Mouse (Mus musculus): ENCODE measurements around the gene B3galt6. TPM values are rescaled to one million over a fixed set of nuclear protein-coding genes. Genes with fewer than 3 reads are reported as not detected.

B3galt6 gene
- polyA plus RNA-seq, 1 experiment from 2014 or later, result 18.8 TPM

GRCm38 (mm10) chr4:156028580-156028979 is 36.1 kb upstream of the B3galt6 start:
- ATAC-seq (ENCODE audit: low FRiP score), result no peak
- 90% methylated on average over 7 of the region's 7 CpGs for WGBS

GRCm38 (mm10) chr4:156026013-156026412 is 33.6 kb upstream of the B3galt6 start, which contains the start of gene Tnfrsf18:
Tnfrsf18 (plus strand) TSS chr4:156026164.
- WGBS, result 78% methylated on average over 4 of the region's 4 CpGs
- ATAC-seq (ENCODE audit: low FRiP score), result no peak

More at GRCm38 (mm10) chr4:156028580-156028979, 36.1 kb upstream of the B3galt6 start:
- Histone ChIP-seq H3K4me2 (no peak overlapping the region), H3K27ac (ENCODE audit: low read depth, low read length) (no peak overlapping the region), H3K27me3 (ENCODE audit: control insufficient read depth, insufficient read depth, low read length) (no peaks in the 10 kb centered on the region), H3K9ac (ENCODE audit: low read length) (no peak overlapping the region), H3K36me3 (ENCODE audit: control insufficient read depth, insufficient read depth, low read length) (no peaks in the 10 kb centered on the region; the same call in 1 of the 2 replicates), H3K4me3 (ENCODE audit: low read depth, low read length) (no peak overlapping the region), H3K4me1 (ENCODE audit: control insufficient read depth, insufficient read depth, low read length) (peaks cover 18% of the 10 kb centered on the region), H3K9me3 (ENCODE audit: control insufficient read depth, low read length) (no peaks in the 10 kb centered on the region)
- no peak for DNase-seq (ENCODE audit: low spot score, missing footprints)

DNA sequence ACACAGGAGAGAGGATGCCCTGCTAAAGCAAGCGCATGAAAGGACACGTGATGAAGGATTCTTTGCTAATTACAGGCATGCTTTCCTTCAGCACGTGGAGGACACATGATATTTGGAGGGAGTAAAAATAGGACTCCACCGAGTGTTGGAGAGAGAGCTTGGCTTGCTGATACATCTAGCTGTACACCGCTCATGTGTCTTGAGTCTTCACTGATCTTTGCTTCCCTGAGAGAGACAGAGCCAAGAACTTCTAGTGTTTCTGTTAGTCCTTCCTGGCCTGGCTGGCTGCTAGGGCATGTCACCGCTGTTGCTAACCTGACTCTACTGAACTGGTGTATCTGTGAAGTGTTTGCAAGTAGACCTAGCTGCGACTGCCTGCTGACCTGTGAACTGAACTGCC is 31.7 kb upstream of the B3galt6 start:
- no peaks in the 10 kb centered on the region; the same call in 1 of the 2 replicates for H3K36me3 ChIP-seq (ENCODE audit: control insufficient read depth, insufficient read depth, low read length)
- ATAC-seq (ENCODE audit: low FRiP score), result no peak

More at GRCm38 (mm10) chr4:156026013-156026412, 33.6 kb upstream of the B3galt6 start, which contains the start of gene Tnfrsf18:
- H3K4me1 ChIP-seq (ENCODE audit: control insufficient read depth, insufficient read depth, low read length), result peaks cover 7% of the 10 kb centered on the region
- no peak within 1 kb of the TSS for H3K4me3 ChIP-seq (ENCODE audit: low read depth, low read length)
- no peaks in the 10 kb centered on the region for H3K9me3 ChIP-seq (ENCODE audit: control insufficient read depth, low read length)
- no peak for DNase-seq (ENCODE audit: low spot score, missing footprints)
- H3K27me3 ChIP-seq (ENCODE audit: control insufficient read depth, insufficient read depth, low read length), result no peaks in the 10 kb centered on the region
- H3K4me2 ChIP-seq, result no peak within 1 kb of the TSS
- no peak within 1 kb of the TSS for H3K9ac ChIP-seq (ENCODE audit: low read length)
- no peak within 1 kb of the TSS for H3K27ac ChIP-seq (ENCODE audit: low read depth, low read length)
- no peaks in the 10 kb centered on the region; the same call in 1 of the 2 replicates for H3K36me3 ChIP-seq (ENCODE audit: control insufficient read depth, insufficient read depth, low read length)

GRCm38 (mm10) chr4:156023520-156023919 is 31.1 kb upstream of the B3galt6 start:
- H3K27me3 ChIP-seq (ENCODE audit: control insufficient read depth, insufficient read depth, low read length), result no peaks in the 10 kb centered on the region
- H3K9me3 ChIP-seq (ENCODE audit: control insufficient read depth, low read length), result no peaks in the 10 kb centered on the region
- no peaks in the 10 kb centered on the region; the same call in 1 of the 2 replicates for H3K36me3 ChIP-seq (ENCODE audit: control insufficient read depth, insufficient read depth, low read length)
- no peak overlapping the region for H3K27ac ChIP-seq (ENCODE audit: low read depth, low read length)
- no peak overlapping the region for H3K4me3 ChIP-seq (ENCODE audit: low read depth, low read length)
- no peaks in the 10 kb centered on the region for H3K4me1 ChIP-seq (ENCODE audit: control insufficient read depth, insufficient read depth, low read length)
- ATAC-seq (ENCODE audit: low FRiP score) (no peak), DNase-seq (ENCODE audit: low spot score, missing footprints) (no peak)
- H3K4me2 ChIP-seq, result no peak overlapping the region
- H3K9ac ChIP-seq (ENCODE audit: low read length), result no peak overlapping the region
- WGBS, result 83% methylated on average over 9 of the region's 9 CpGs

More for the DNA sequence above, 31.7 kb upstream of the B3galt6 start:
- DNase-seq (ENCODE audit: low spot score, missing footprints), result no peak
- Histone ChIP-seq H3K27me3 (ENCODE audit: control insufficient read depth, insufficient read depth, low read length) (no peaks in the 10 kb centered on the region), H3K9ac (ENCODE audit: low read length) (no peak overlapping the region), H3K4me2 (no peak overlapping the region), H3K9me3 (ENCODE audit: control insufficient read depth, low read length) (no peaks in the 10 kb centered on the region), H3K27ac (ENCODE audit: low read depth, low read length) (no peak overlapping the region), H3K4me1 (ENCODE audit: control insufficient read depth, insufficient read depth, low read length) (no peaks in the 10 kb centered on the region), H3K4me3 (ENCODE audit: low read depth, low read length) (no peak overlapping the region)
- WGBS, result 95% methylated on average over 7 of the region's 7 CpGs

DNA sequence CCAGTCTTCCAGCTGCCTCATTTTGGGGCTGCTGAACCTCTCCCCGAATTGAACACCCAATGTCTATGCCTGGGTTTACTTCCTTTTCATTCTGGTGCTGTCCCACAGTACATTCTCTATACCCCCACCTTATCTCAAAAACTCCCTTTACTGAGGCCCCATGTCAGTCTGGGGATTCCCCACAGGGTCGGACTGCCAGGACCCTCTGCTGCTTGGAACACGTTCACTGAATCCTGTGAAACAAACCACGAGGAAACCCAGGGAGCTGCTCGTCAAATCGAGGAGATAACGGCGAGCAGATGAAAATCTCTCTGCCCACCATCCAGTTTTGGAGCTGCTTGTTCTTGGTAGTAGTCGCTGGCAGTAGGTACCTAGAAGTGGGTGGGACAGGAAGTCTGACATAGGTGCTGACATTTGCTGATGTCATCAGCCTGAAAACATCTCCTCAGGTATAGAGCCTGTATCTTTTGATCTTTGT is 29.5 kb upstream of the B3galt6 start:
- Histone ChIP-seq H3K4me2 (no peak overlapping the region), H3K9ac (ENCODE audit: low read length) (no peak overlapping the region), H3K4me1 (ENCODE audit: control insufficient read depth, insufficient read depth, low read length) (no peaks in the 10 kb centered on the region), H3K36me3 (ENCODE audit: control insufficient read depth, insufficient read depth, low read length) (no peaks in the 10 kb centered on the region), H3K27me3 (ENCODE audit: control insufficient read depth, insufficient read depth, low read length) (no peaks in the 10 kb centered on the region), H3K4me3 (ENCODE audit: low read depth, low read length) (no peak overlapping the region), H3K9me3 (ENCODE audit: control insufficient read depth, low read length) (no peaks in the 10 kb centered on the region), H3K27ac (ENCODE audit: low read depth, low read length) (no peak overlapping the region)
- ATAC-seq (ENCODE audit: low FRiP score) (no peak), DNase-seq (ENCODE audit: low spot score, missing footprints) (no peak)
- 87% methylated on average over 9 of the region's 9 CpGs for WGBS

GRCm38 (mm10) chr4:156021381-156021780 is 28.9 kb upstream of the B3galt6 start:
- no peak for ATAC-seq (ENCODE audit: low FRiP score)
- Histone ChIP-seq H3K27me3 (ENCODE audit: control insufficient read depth, insufficient read depth, low read length) (no peaks in the 10 kb centered on the region), H3K9ac (ENCODE audit: low read length) (no peak overlapping the region), H3K27ac (ENCODE audit: low read depth, low read length) (no peak overlapping the region), H3K4me1 (ENCODE audit: control insufficient read depth, insufficient read depth, low read length) (no peaks in the 10 kb centered on the region), H3K36me3 (ENCODE audit: control insufficient read depth, insufficient read depth, low read length) (no peaks in the 10 kb centered on the region), H3K4me3 (ENCODE audit: low read depth, low read length) (no peak overlapping the region), H3K4me2 (no peak overlapping the region), H3K9me3 (ENCODE audit: control insufficient read depth, low read length) (no peaks in the 10 kb centered on the region)
- whole genome bisulfite sequencing, result 84% methylated on average over 3 of the region's 3 CpGs
- DNase-seq (ENCODE audit: low spot score, missing footprints), result no peak

DNA sequence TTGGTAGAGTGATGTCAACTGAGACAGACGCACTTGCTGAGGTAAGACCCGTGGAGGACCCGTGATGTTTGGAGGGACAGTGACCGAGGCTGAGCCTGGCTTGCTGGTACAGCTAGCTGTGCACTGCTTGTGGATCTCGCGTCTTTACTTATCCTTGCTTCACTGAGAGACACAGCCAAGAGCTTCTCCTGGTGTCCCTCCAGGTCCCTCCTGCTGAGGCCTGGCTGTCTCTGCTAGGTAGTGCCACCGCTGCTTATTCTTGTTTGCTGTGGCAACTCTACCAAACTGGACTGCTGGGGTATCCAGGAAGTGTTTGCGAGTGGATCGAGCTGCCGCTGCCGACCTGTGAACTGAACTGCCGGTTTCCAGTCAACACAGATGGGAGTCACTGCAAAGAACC is 27.3 kb upstream of the B3galt6 start:
- Histone ChIP-seq H3K9me3 (ENCODE audit: control insufficient read depth, low read length) (no peaks in the 10 kb centered on the region), H3K27me3 (ENCODE audit: control insufficient read depth, insufficient read depth, low read length) (no peaks in the 10 kb centered on the region), H3K4me2 (no peak overlapping the region), H3K27ac (ENCODE audit: low read depth, low read length) (no peak overlapping the region), H3K9ac (ENCODE audit: low read length) (no peak overlapping the region), H3K36me3 (ENCODE audit: control insufficient read depth, insufficient read depth, low read length) (no peaks in the 10 kb centered on the region), H3K4me3 (ENCODE audit: low read depth, low read length) (no peak overlapping the region), H3K4me1 (ENCODE audit: control insufficient read depth, insufficient read depth, low read length) (no peaks in the 10 kb centered on the region)
- WGBS, result 89% methylated on average over 12 of the region's 12 CpGs
- ATAC-seq (ENCODE audit: low FRiP score) (no peak), DNase-seq (ENCODE audit: low spot score, missing footprints) (no peak)

DNA sequence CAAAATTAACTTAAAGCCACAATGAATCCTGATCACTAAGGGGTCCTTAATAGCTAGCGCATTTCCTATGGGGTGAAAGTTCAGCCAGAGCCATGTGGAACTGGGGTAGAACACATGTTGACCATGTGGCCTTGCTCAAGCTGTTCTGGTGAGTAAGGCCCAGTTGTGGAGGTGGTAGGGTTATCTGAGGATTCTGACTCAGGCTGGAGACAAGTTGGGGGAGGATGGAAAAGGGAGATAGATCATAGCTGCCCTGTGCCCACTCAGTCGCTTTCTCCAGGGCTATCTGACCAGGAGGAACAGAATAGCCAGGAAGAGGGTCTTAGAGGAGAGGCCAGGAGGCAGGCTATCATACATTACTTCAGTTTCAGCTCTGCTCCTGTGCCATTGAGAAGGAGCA is 22.0 kb upstream of the B3galt6 start:
- no peak overlapping the region for H3K9ac ChIP-seq (ENCODE audit: low read length)
- WGBS, result 99% methylated on average over 2 of the region's 2 CpGs
- ATAC-seq (ENCODE audit: low FRiP score), result no peak
- H3K27ac ChIP-seq (ENCODE audit: low read depth, low read length), result no peak overlapping the region
- peaks cover 12% of the 10 kb centered on the region; the same call in 1 of the 2 replicates for H3K36me3 ChIP-seq (ENCODE audit: control insufficient read depth, insufficient read depth, low read length)
- no peaks in the 10 kb centered on the region for H3K9me3 ChIP-seq (ENCODE audit: control insufficient read depth, low read length)
- H3K4me1 ChIP-seq (ENCODE audit: control insufficient read depth, insufficient read depth, low read length), result no peaks in the 10 kb centered on the region
- H3K4me2 ChIP-seq, result no peak overlapping the region
- DNase-seq (ENCODE audit: low spot score, missing footprints), result no peak
- H3K4me3 ChIP-seq (ENCODE audit: low read depth, low read length), result no peak overlapping the region
- H3K27me3 ChIP-seq (ENCODE audit: control insufficient read depth, insufficient read depth, low read length), result no peaks in the 10 kb centered on the region

- no peak for ATAC-seq (ENCODE audit: low FRiP score)
- peaks cover 18% of the 10 kb centered on the region; the same call in 1 of the 2 replicates for H3K36me3 ChIP-seq (ENCODE audit: control insufficient read depth, insufficient read depth, low read length)
- no peak within 1 kb of the TSS for H3K9ac ChIP-seq (ENCODE audit: low read length)
- H3K9me3 ChIP-seq (ENCODE audit: control insufficient read depth, low read length), result no peaks in the 10 kb centered on the region
- no peaks in the 10 kb centered on the region for H3K27me3 ChIP-seq (ENCODE audit: control insufficient read depth, insufficient read depth, low read length)
- H3K27ac ChIP-seq (ENCODE audit: low read depth, low read length), result no peak within 1 kb of the TSS
- no peak within 1 kb of the TSS for H3K4me2 ChIP-seq
- 91% methylated on average over 8 of the region's 8 CpGs for WGBS
- H3K4me1 ChIP-seq (ENCODE audit: control insufficient read depth, insufficient read depth, low read length), result no peaks in the 10 kb centered on the region
- H3K4me3 ChIP-seq (ENCODE audit: low read depth, low read length), result no peak within 1 kb of the TSS
- DNase-seq (ENCODE audit: low spot score, missing footprints), result no peak
Measured at GRCm38 (mm10) chr4:156013637-156014036, 21.2 kb upstream of the B3galt6 start, which contains the start of gene Tnfrsf4. Tnfrsf4 (plus strand) TSS chr4:156013843.

Measured in midbrain, embryonic 11.5 days (tissue).